Mouse (Mus musculus) liver, adult 2 months (tissue): ENCODE data around the gene Trim9. TPM values are rescaled to one million over a fixed set of nuclear protein-coding genes. Genes with fewer than 3 reads are reported as not detected.
A peak's percentile ranks its signal among the peaks of the same experiment; 100 is the strongest.

Source experiments
- DNase-seq: peaks from one replicate; pipeline ENCODE4 v3.0.0-alpha.2; 2011; ENCODE audit warnings: low read depth, low spot score; ENCODE audit errors: extremely low read depth
- H3K27ac ChIP-seq: fragments of 200-500 bp; replicated peaks from 2 replicates; pipeline ENCODE4 v1.5.1; 2012; ENCODE audit warnings: low read depth, mild to moderate bottlenecking, control low read depth, inconsistent platforms, low read length; ENCODE audit not compliant: insufficient read depth
- H3K27me3 ChIP-seq: fragments of 200-500 bp; 2 replicates; pipeline ENCODE4 v1.6.1; 2012; ENCODE audit warnings: mild to moderate bottlenecking, moderate library complexity, low read length, inconsistent platforms; ENCODE audit not compliant: control insufficient read depth, insufficient read depth
- H3K36me3 ChIP-seq: fragments of 200-500 bp; 2 replicates; pipeline ENCODE4 v1.6.1; 2012; ENCODE audit warnings: low read length, inconsistent platforms; ENCODE audit not compliant: control insufficient read depth, insufficient read depth
- H3K4me1 ChIP-seq: fragments of 200-500 bp; 2 replicates; pipeline ENCODE4 v1.6.1; 2011; ENCODE audit warnings: low read length; ENCODE audit not compliant: control insufficient read depth, insufficient read depth
- H3K4me3 ChIP-seq: fragments of 200-500 bp; 2 replicates; pipeline ENCODE4 v1.5.1; 2011; ENCODE audit warnings: low read depth, mild to moderate bottlenecking, control low read depth, low read length, moderate library complexity; ENCODE audit not compliant: insufficient read depth
- H3K79me2 ChIP-seq: fragments of 200-500 bp; 2 replicates; pipeline ENCODE4 v1.6.1; 2012; ENCODE audit warnings: inconsistent platforms, mild to moderate bottlenecking, low read length, moderate library complexity; ENCODE audit not compliant: control insufficient read depth, insufficient read depth
- H3K9ac ChIP-seq: fragments of 200-500 bp; 2 replicates; pipeline ENCODE4 v1.6.1; 2012; ENCODE audit warnings: low read depth, mild to moderate bottlenecking, control low read depth, inconsistent platforms, low read length
- CTCF ChIP-seq: fragments of 200-500 bp; IDR thresholded peaks from 2 replicates; pipeline ENCODE4 v1.5.1; 2011; ENCODE audit warnings: low read depth, low read length, control low read depth
- POLR2A ChIP-seq: fragments of 200-500 bp; IDR thresholded peaks from 2 replicates; pipeline ENCODE4 v1.6.1; 2011; ENCODE audit warnings: low read length, control low read depth; ENCODE audit not compliant: insufficient read depth; ENCODE audit errors: extremely low read depth
- WGBS: fragments of 180-500 bp; shearing (Covaris S2); methylation state at CpG from one replicate; pipeline ENCODE4 v1.1.7; 2018; 5-methylcytosine and 5-hydroxymethylcytosine counted together
- polyA plus RNA-seq: library from polyadenylated mRNA; depleted of rRNA; stranded (reverse); fragments of >200 nt; gene quantifications from 2 replicates; pipeline ENCODE4 v1.2.3, GENCODE M21; 2012; rRNA removed
- total RNA-seq: library from RNA; depleted of rRNA; stranded (reverse); fragments of >200 nt; gene quantifications from 2 replicates; pipeline ENCODE4 v1.2.3, GENCODE M21; 2014; rRNA removed

The Trim9 gene
- total RNA-seq (0.07 TPM in 1 of 2 replicates, not detected in the other), polyA plus RNA-seq (not detected in 2 replicates)

- H3K9ac ChIP-seq, result no peak within 1 kb of the TSS
- DNase-seq, result peak; percentile 44
- H3K27me3 ChIP-seq, result peaks cover 32% of the 10 kb centered on the region; the same call in 1 of the 2 replicates
Measured at GRCm38 (mm10) chr12:70347202-70347841, at the start of gene Trim9. Gene Trim9, minus strand, starts transcription at chr12:70347614.

GRCm38 (mm10) chr12:70395061-70395460, 47.6 kb upstream of the Trim9 start:
- WGBS, result 69% methylated on average over 3 of the region's 3 CpGs
- TF ChIP-seq CTCF, result no peak
- TF ChIP-seq POLR2A, result no peak
- DNase-seq, result no peak

More at GRCm38 (mm10) chr12:70347202-70347841, at the start of gene Trim9:
- under 1% methylated on average over 50 of the region's 50 CpGs for WGBS
- H3K4me1 ChIP-seq, result no peaks in the 10 kb centered on the region
- no peak for TF ChIP-seq POLR2A
- TF ChIP-seq CTCF, result no peak
- peak within 1 kb of the TSS; percentile 14; the same call in 1 of the 2 replicates for H3K4me3 ChIP-seq
- no peaks in the 10 kb centered on the region for H3K36me3 ChIP-seq
- H3K27ac ChIP-seq, result no peak within 1 kb of the TSS
- H3K79me2 ChIP-seq, result no peaks in the 10 kb centered on the region

GRCm38 (mm10) chr12:70391236-70391635, 43.8 kb upstream of the Trim9 start:
- DNase-seq, result no peak

More at GRCm38 (mm10) chr12:70395061-70395460, 47.6 kb upstream of the Trim9 start:
- no peaks in the 10 kb centered on the region for H3K4me1 ChIP-seq
- H3K36me3 ChIP-seq, result no peaks in the 10 kb centered on the region
- H3K4me3 ChIP-seq, result no peak overlapping the region
- H3K9ac ChIP-seq, result no peak overlapping the region
- H3K79me2 ChIP-seq, result no peaks in the 10 kb centered on the region
- no peak overlapping the region for H3K27ac ChIP-seq
- H3K27me3 ChIP-seq, result no peaks in the 10 kb centered on the region

GRCm38 (mm10) chr12:70374976-70375375, 27.6 kb upstream of the Trim9 start:
- no peaks in the 10 kb centered on the region for H3K27me3 ChIP-seq
- no peak overlapping the region for H3K4me3 ChIP-seq
- no peaks in the 10 kb centered on the region for H3K4me1 ChIP-seq
- DNase-seq, result no peak
- no peak overlapping the region for H3K9ac ChIP-seq
- H3K79me2 ChIP-seq, result no peaks in the 10 kb centered on the region
- H3K36me3 ChIP-seq, result no peaks in the 10 kb centered on the region
- H3K27ac ChIP-seq, result no peak overlapping the region
- WGBS, result 84% methylated on average over 10 of the region's 10 CpGs
- TF ChIP-seq POLR2A (no peak), CTCF (no peak)

More at GRCm38 (mm10) chr12:70391236-70391635, 43.8 kb upstream of the Trim9 start:
- H3K4me3 ChIP-seq, result no peak overlapping the region
- no peaks in the 10 kb centered on the region for H3K36me3 ChIP-seq
- no peaks in the 10 kb centered on the region for H3K79me2 ChIP-seq
- no peaks in the 10 kb centered on the region for H3K27me3 ChIP-seq
- H3K4me1 ChIP-seq, result no peaks in the 10 kb centered on the region
- no peak overlapping the region for H3K9ac ChIP-seq
- 80% methylated on average over 3 of the region's 3 CpGs for WGBS
- H3K27ac ChIP-seq, result no peak overlapping the region
- no peak for TF ChIP-seq CTCF
- TF ChIP-seq POLR2A, result no peak

GRCm38 (mm10) chr12:70372874-70373273, 25.5 kb upstream of the Trim9 start:
- TF ChIP-seq CTCF (no peak), POLR2A (no peak)
- H3K4me1 ChIP-seq, result no peaks in the 10 kb centered on the region
- no peaks in the 10 kb centered on the region for H3K27me3 ChIP-seq
- WGBS, result 78% methylated on average over 5 of the region's 5 CpGs
- H3K9ac ChIP-seq, result no peak overlapping the region
- H3K36me3 ChIP-seq, result no peaks in the 10 kb centered on the region
- no peak overlapping the region for H3K4me3 ChIP-seq
- no peak overlapping the region for H3K27ac ChIP-seq
- no peaks in the 10 kb centered on the region for H3K79me2 ChIP-seq
- DNase-seq, result no peak

- no peak for DNase-seq
- TF ChIP-seq POLR2A, result no peak
- no peak for TF ChIP-seq CTCF
- H3K4me3 ChIP-seq, result no peak overlapping the region
- H3K36me3 ChIP-seq, result no peaks in the 10 kb centered on the region
- H3K4me1 ChIP-seq, result no peaks in the 10 kb centered on the region
- 83% methylated on average over 12 of the region's 12 CpGs for WGBS
- H3K27me3 ChIP-seq, result no peaks in the 10 kb centered on the region
- no peaks in the 10 kb centered on the region for H3K79me2 ChIP-seq
- H3K9ac ChIP-seq, result no peak overlapping the region
- no peak overlapping the region for H3K27ac ChIP-seq
Measured at GRCm38 (mm10) chr12:70369348-70369747, 21.9 kb upstream of the Trim9 start.
